8 mouse cellular contexts compared by ENCODE assay signal in the genomic region with DNA sequence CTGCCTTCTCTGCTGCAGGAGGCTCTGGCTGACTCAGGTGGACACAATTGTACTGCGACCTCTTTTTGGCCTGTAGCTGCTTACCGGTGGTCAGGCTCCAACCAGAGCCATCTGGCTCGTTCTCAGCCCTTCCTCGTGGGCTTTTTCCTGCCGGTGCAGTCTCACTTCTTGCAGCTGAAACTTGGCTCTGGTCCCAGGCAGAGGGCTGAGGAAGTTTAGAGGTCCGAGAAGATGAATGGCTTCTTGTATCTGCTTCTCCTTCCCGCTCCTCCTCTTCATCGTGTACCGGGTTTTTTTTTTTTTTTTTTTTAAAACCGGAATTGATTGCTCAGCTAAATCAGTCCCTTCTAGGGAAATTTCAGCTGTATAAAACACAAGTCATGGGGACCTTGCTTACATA. TPM values are rescaled to one million over a fixed set of nuclear protein-coding genes. Genes with fewer than 3 reads are reported as not detected.
DNase-seq lines count a peak whose midpoint lies in the region; ATAC-seq lines count a peak whose summit lies in the region.

No protein-coding gene starts in this region.

- peaks cover 30% of the 10 kb centered on the region for H3K36me3 ChIP-seq in hindbrain, embryonic 14.5 days (replicated peaks; ENCODE audit: control insufficient read depth, insufficient read depth)

- 45% methylated on average over 10 of the region's 10 CpGs for WGBS in hindbrain, embryonic 14.5 days

- H3K9me3 ChIP-seq in hindbrain, embryonic 14.5 days (ENCODE audit: control insufficient read depth, low read length), result no peaks in the 10 kb centered on the region

- no peak for ATAC-seq in hindbrain, embryonic 14.5 days (ENCODE audit: low FRiP score)

- H3K4me3 ChIP-seq in hindbrain, embryonic 14.5 days (replicated peaks; ENCODE audit: low read length), result no peak overlapping the region

- peak; percentile 55 to 67 for DNase-seq in frontal cortex, postnatal 14 days (ENCODE audit: low spot score in 2 of 2)
- no peak for DNase-seq in frontal cortex, postnatal 25 days (ENCODE audit: low spot score in 2 of 2)
- peak; percentile 64 for DNase-seq in MN1 (ENCODE audit: low spot score)
- DNase-seq in cerebellum, postnatal 4 days (ENCODE audit: low spot score in 2 of 2), result peak; percentile 50 to 74
- peak; percentile 59 for DNase-seq in hindbrain, embryonic 14.5 days (ENCODE audit: low spot score)
- peak; percentile 49 for DNase-seq in left cerebral cortex, adult 11 months (ENCODE audit: low spot score)
- DNase-seq in right cerebral cortex, adult 2 months (ENCODE audit: low spot score in 2 of 2), result peak; percentile 67 to 72
- DNase-seq in urinary bladder, postnatal 4 days (ENCODE audit: low spot score in 2 of 2), result no peak

- 0 out of 2 replicates have a peak overlapping the region, but pooled peaks have one; percentile 7 for H3K27ac ChIP-seq in hindbrain, embryonic 14.5 days

- no peak overlapping the region for H3K4me2 ChIP-seq in hindbrain, embryonic 14.5 days (replicated peaks)

- no peaks in the 10 kb centered on the region for H3K4me1 ChIP-seq in hindbrain, embryonic 14.5 days (replicated peaks; ENCODE audit: control insufficient read depth, insufficient read depth, low read length)

- no peak overlapping the region for H3K9ac ChIP-seq in hindbrain, embryonic 14.5 days

- no peaks in the 10 kb centered on the region for H3K27me3 ChIP-seq in hindbrain, embryonic 14.5 days (ENCODE audit: control insufficient read depth, insufficient read depth, low read length)

RNA-seq across cellular contexts. Expression of a gene that starts 18.0 kb away (rescaled TPM):
- 21.1 and 21.7 TPM in 2 replicates for polyA plus RNA-seq in hindbrain, embryonic 14.5 days (2014; fragmentation: Nextera tagmentation; extraction: Ambion mirVana)

RNA-seq across cellular contexts. Expression of a gene that starts 32.9 kb away (rescaled TPM):
- polyA plus RNA-seq in hindbrain, embryonic 14.5 days (2014; fragmentation: Nextera tagmentation; extraction: Ambion mirVana), result 35.6 and 36.5 TPM in 2 replicates

Comparison
In these comparisons a context has a peak if more than half of its experiments do, and no peak if none do; other contexts are left out.
1. DNase-seq: peak in frontal cortex, postnatal 14 days (2 of 2), MN1 (single experiment), cerebellum, postnatal 4 days (2 of 2), hindbrain, embryonic 14.5 days (single experiment), left cerebral cortex, adult 11 months (single experiment) and right cerebral cortex, adult 2 months (2 of 2); none in frontal cortex, postnatal 25 days (0 of 2) and urinary bladder, postnatal 4 days (0 of 2).